Mouse (Mus musculus) CH12.LX (cell line): Measurements from ENCODE around the gene Nefh. TPM values are rescaled to one million over a fixed set of nuclear protein-coding genes. Genes with fewer than 3 reads are reported as not detected.

Experiments
- DNase-seq: peaks from one replicate; pipeline ENCODE4 v3.0.0-alpha.2; 2013; ENCODE audit errors: extremely low read depth
- H3K27ac ChIP-seq: 2 replicates; pipeline ENCODE4 v1.5.1; 2012; ENCODE audit warnings: low read depth, mild to moderate bottlenecking, control low read depth, moderate library complexity; ENCODE audit not compliant: insufficient read depth
- H3K27me3 ChIP-seq: replicated peaks from 2 replicates; pipeline ENCODE3; 2012; ENCODE audit warnings: inconsistent platforms
- H3K36me3 ChIP-seq, 2 experiments: replicated peaks in 1 of 2; 2 replicates each; pipeline versions ENCODE3 to v1.6.1; 2012; ENCODE audit warnings: inconsistent platforms in 1 of 2, low read length in 1 of 2, mild to moderate bottlenecking in 1 of 2, mixed read lengths in 1 of 2, moderate library complexity in 1 of 2; ENCODE audit not compliant: control insufficient read depth in 1 of 2, insufficient read depth in 1 of 2
- H3K4me1 ChIP-seq, 2 experiments: 2 replicates each; pipeline ENCODE4 v1.6.1; 2012; ENCODE audit warnings: inconsistent platforms in 1 of 2, moderate library complexity in 1 of 2; ENCODE audit not compliant: insufficient read depth in 2 of 2, control insufficient read depth in 1 of 2
- H3K4me2 ChIP-seq: 2 replicates; pipeline ENCODE4 v1.6.1; 2012; ENCODE audit warnings: low read depth, mild to moderate bottlenecking, control low read depth; ENCODE audit not compliant: poor library complexity, insufficient read depth, severe bottlenecking
- H3K4me3 ChIP-seq, 3 experiments: fragments of 150-350 bp in 1 of 3; sonication (generic) in 1 of 3; replicated peaks in 1 of 3; 2 replicates each; pipeline versions ENCODE3 to v1.5.1; 2011 to 2012; ENCODE audit warnings: low read depth in 2 of 3, low read length in 2 of 3, mild to moderate bottlenecking in 2 of 3, moderate library complexity in 2 of 3, control low read depth in 1 of 3, improper control_type of control experiment in 1 of 3, inconsistent platforms in 1 of 3, mixed read lengths in 1 of 3; ENCODE audit not compliant: poor library complexity in 1 of 3
- H3K79me2 ChIP-seq: replicated peaks from 2 replicates; pipeline ENCODE4 v1.6.1; 2012; ENCODE audit warnings: mild to moderate bottlenecking, moderate library complexity; ENCODE audit not compliant: control insufficient read depth, poor library complexity, insufficient read depth, severe bottlenecking; ENCODE audit errors: extremely low read depth
- H3K9ac ChIP-seq: 2 replicates; pipeline ENCODE4 v1.6.1; 2012; ENCODE audit warnings: low read depth, mild to moderate bottlenecking, control low read depth, moderate library complexity; ENCODE audit not compliant: insufficient read depth
- H3K9me3 ChIP-seq: replicated peaks from 2 replicates; pipeline ENCODE3; 2012; ENCODE audit warnings: low read length, inconsistent platforms, mixed read lengths
- BHLHE40 ChIP-seq: IDR thresholded peaks from 2 replicates; pipeline ENCODE4 v1.6.1; 2011; ENCODE audit warnings: mild to moderate bottlenecking, low read depth, low read length, improper control_type of control experiment
- CHD2 ChIP-seq: IDR thresholded peaks from 2 replicates; pipeline ENCODE4 v1.6.1; 2011; ENCODE audit warnings: low read length, improper control_type of control experiment
- ETS1 ChIP-seq: conservative IDR thresholded peaks from 2 replicates; pipeline ENCODE4 v1.6.1; 2012; ENCODE audit warnings: low read depth, mild to moderate bottlenecking, inconsistent platforms, low read length, improper control_type of control experiment, moderate library complexity
- GABPA ChIP-seq: IDR thresholded peaks from 2 replicates; pipeline ENCODE4 v1.6.1; 2012; ENCODE audit warnings: low read depth, low read length, improper control_type of control experiment, inconsistent platforms; ENCODE audit not compliant: insufficient replicate concordance
- IRF4 ChIP-seq: IDR thresholded peaks from 2 replicates; pipeline ENCODE4 v1.6.1; 2014; ENCODE audit warnings: low read depth, mild to moderate bottlenecking, inconsistent platforms, low read length, improper control_type of control experiment
- JUND ChIP-seq: conservative IDR thresholded peaks from 2 replicates; pipeline ENCODE4 v1.6.1; 2011; ENCODE audit warnings: low read depth, low read length, improper control_type of control experiment
- MAX ChIP-seq: IDR thresholded peaks from 2 replicates; pipeline ENCODE4 v1.6.1; 2011; ENCODE audit warnings: low read length, improper control_type of control experiment
- MAZ ChIP-seq: IDR thresholded peaks from 2 replicates; pipeline ENCODE4 v1.6.1; 2012; ENCODE audit warnings: low read depth, mild to moderate bottlenecking, inconsistent platforms, low read length, improper control_type of control experiment, moderate library complexity
- MYC ChIP-seq: IDR thresholded peaks from 2 replicates; pipeline ENCODE4 v1.6.1; 2011; ENCODE audit warnings: low read depth, mild to moderate bottlenecking, improper control_type of control experiment, low read length
- NELFE ChIP-seq: IDR thresholded peaks from 2 replicates; pipeline ENCODE4 v1.6.1; 2011; ENCODE audit warnings: low read depth, low read length, improper control_type of control experiment
- NRF1 ChIP-seq: IDR thresholded peaks from 2 replicates; pipeline ENCODE4 v1.6.1; 2014; ENCODE audit warnings: low read depth, mild to moderate bottlenecking, inconsistent platforms, low read length, improper control_type of control experiment, moderate library complexity
- POLR2A ChIP-seq: IDR thresholded peaks from 2 replicates; pipeline ENCODE4 v1.6.1; 2011; ENCODE audit warnings: low read depth, mild to moderate bottlenecking, improper control_type of control experiment, low read length
- POLR2AphosphoS2 ChIP-seq: IDR thresholded peaks from 2 replicates; pipeline ENCODE4 v1.6.1; 2011; ENCODE audit warnings: low read depth, low read length, improper control_type of control experiment
- RAD21 ChIP-seq: IDR thresholded peaks from 2 replicates; pipeline ENCODE4 v1.6.1; 2011; ENCODE audit warnings: low read depth, mild to moderate bottlenecking, low read length, improper control_type of control experiment, moderate library complexity
- RCOR1 ChIP-seq: conservative IDR thresholded peaks from 2 replicates; pipeline ENCODE4 v1.6.1; 2012; ENCODE audit warnings: low read depth, mild to moderate bottlenecking, inconsistent platforms, low read length, improper control_type of control experiment
- TBP ChIP-seq: conservative IDR thresholded peaks from 2 replicates; pipeline ENCODE4 v1.6.1; 2011; ENCODE audit warnings: low read depth, low read length, improper control_type of control experiment
- TCF12 ChIP-seq: IDR thresholded peaks from 2 replicates; pipeline ENCODE4 v1.6.1; 2014; ENCODE audit warnings: low read depth, mild to moderate bottlenecking, inconsistent platforms, low read length, improper control_type of control experiment
- UBTF ChIP-seq: IDR thresholded peaks from 2 replicates; pipeline ENCODE4 v1.6.1; 2012; ENCODE audit warnings: low read depth, mild to moderate bottlenecking, inconsistent platforms, low read length, improper control_type of control experiment, moderate library complexity
- USF1 ChIP-seq: IDR thresholded peaks from 2 replicates; pipeline ENCODE4 v1.6.1; 2014; ENCODE audit warnings: low read depth, mild to moderate bottlenecking, inconsistent platforms, low read length, improper control_type of control experiment
- ZC3H11A ChIP-seq: IDR thresholded peaks from 2 replicates; pipeline ENCODE4 v1.6.1; 2012; ENCODE audit warnings: low read depth, mild to moderate bottlenecking, inconsistent platforms, low read length, improper control_type of control experiment
- ZKSCAN1 ChIP-seq: IDR thresholded peaks from 2 replicates; pipeline ENCODE4 v1.6.1; 2012; ENCODE audit warnings: low read depth, inconsistent platforms, low read length, improper control_type of control experiment, borderline replicate concordance
- dilution Hi-C: fragments of 300-500 bp; cut with MboI; formaldehyde crosslinking; loops from 2 replicates; pipeline ENCODE4 v1.14.3; 2020; ENCODE audit warnings: low sequenced_read_pairs; ENCODE audit not compliant: extremely low pct_unique_long_range_greater_than_20kb, extremely low pct_ligation_motif_present
- in situ Hi-C: fragments of 300-500 bp; cut with MboI; formaldehyde crosslinking; loops from 3 replicates; pipeline ENCODE4 v1.14.3; 2019; ENCODE audit warnings: low sequenced_read_pairs, low pct_ligation_motif_present, low pct_unique_long_range_greater_than_20kb, mixed read lengths
- polyA plus RNA-seq: library from polyadenylated mRNA; unstranded; fragments of >175 nt; gene quantifications from 2 replicates; pipeline ENCODE4 v1.2.1, GENCODE M21; 2012; ENCODE audit warnings: low read depth; ENCODE audit not compliant: insufficient read length
- total RNA-seq, 2 experiments: library from RNA; depleted of rRNA; stranded (reverse); fragments of 300-350 nt in 1 of 2; fragments of >200 nt in 1 of 2; gene quantifications; 2 replicates each; pipeline ENCODE4 v1.2.3; 2012 to 2014

The Nefh gene
- total and polyA plus RNA-seq, 3 experiments = 0.06 TPM; not detected in 2

DNA sequence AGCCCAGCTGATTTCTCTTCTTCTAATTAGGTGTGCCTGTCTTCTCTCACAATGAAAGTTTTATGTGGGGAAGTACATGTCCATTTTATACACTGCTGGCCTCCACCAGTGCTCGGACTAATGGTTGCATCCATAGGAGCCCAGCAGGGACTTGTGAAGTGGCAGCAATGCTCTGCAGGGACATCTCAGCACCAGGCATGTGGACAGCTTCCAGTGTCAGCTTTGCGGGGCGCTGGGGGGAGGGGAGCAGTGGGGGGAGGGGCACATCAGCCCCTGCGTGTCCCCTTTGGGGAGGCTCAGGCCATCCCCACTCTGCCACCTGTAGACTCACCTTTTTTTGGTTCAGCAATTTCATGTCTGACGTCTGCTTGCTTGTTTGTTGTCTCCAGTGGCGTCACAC, 5.5 kb upstream of the Nefh start:
- peaks cover 35% of the 10 kb centered on the region for H3K27me3 ChIP-seq
- in situ Hi-C loops = no loop called here
- H3K4me1 ChIP-seq = peaks cover 5 to 8% of the 10 kb centered on the region in 2 experiments; a peak in 3 of 4 replicates

DNA sequence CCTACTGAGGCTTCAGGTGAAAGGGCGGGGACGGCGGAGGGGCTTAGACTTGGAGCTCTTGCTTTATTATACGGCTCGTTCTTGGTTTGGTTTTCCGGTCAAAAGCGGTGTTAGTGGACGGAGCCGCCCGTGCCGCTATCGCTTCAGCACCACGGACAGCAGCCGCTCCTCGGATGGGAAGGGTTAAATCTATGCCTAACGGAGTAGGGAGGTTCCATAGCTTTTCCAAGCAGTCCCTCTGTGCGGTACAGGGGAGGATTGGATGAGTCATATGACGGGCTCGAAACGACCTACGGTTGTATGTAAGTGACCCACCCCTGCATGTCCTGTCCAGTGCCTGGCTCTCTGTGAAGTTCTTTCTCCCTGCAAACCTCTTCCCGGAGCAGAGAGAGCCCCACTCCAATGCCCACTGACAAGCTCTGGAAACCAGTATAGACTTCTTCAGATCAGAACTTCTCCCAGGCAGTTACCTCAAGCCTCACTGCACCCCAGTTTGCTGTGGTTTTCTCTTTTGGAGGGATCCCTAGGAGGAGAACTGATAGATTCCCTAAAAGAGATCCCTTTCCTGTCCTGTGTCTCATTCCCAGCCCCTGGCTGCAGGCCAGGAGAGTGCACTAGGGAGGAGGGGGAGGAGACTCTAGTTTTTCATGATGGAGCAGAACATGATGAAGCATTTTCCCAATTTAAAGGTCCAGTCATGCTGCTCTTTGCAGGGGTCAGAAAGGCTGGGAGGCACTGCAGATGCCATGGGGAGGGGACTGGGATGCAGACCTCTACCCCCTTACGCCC, 1.6 kb upstream of the Nefh start:
- no peak overlapping the region for H3K27ac ChIP-seq
- H3K27me3 ChIP-seq = peaks cover 26% of the 10 kb centered on the region
- peaks cover 5 to 6% of the 10 kb centered on the region in 2 experiments; a peak in 3 of 4 replicates for H3K4me1 ChIP-seq
- dilution Hi-C loops (no loop called here), in situ Hi-C loops (no loop called here)
- H3K9me3 ChIP-seq = peaks cover 12% of the 10 kb centered on the region
- H3K4me2 ChIP-seq = no peak overlapping the region
- H3K9ac ChIP-seq = no peak overlapping the region
- H3K36me3 ChIP-seq = peaks cover 0 to 12% of the 10 kb centered on the region in 2 experiments
- DNase-seq = no peak
- H3K79me2 ChIP-seq = no peaks in the 10 kb centered on the region
- TF ChIP-seq TBP (no peak), JUND (no peak), ZKSCAN1 (no peak), POLR2A (no peak), NELFE (no peak), IRF4 (no peak), GABPA (no peak), MAZ (no peak), UBTF (no peak), POLR2AphosphoS2 (no peak), ETS1 (no peak), USF1 (no peak), MAX (no peak), ZC3H11A (no peak), TCF12 (no peak), BHLHE40 (no peak), MYC (no peak), RCOR1 (no peak), RAD21 (no peak)
- TF ChIP-seq, all 38 proteins: peak for 0
- no peak overlapping the region for H3K4me3 ChIP-seq

More for the DNA sequence above, 5.5 kb upstream of the Nefh start:
- Histone ChIP-seq H3K79me2 (no peaks in the 10 kb centered on the region), H3K9me3 (no peaks in the 10 kb centered on the region), H3K36me3 (no peaks in the 10 kb centered on the region), H3K9ac (no peak overlapping the region), H3K4me3 (no peak overlapping the region), H3K27ac (no peak overlapping the region), H3K4me2 (peak overlapping the region; percentile 48)
- TF ChIP-seq NRF1 (no peak), CHD2 (0 out of 2 replicates have a peak, but pooled peaks have one; percentile 41)
- no peak for DNase-seq
- dilution Hi-C loops = no loop called here
